Mouse (Mus musculus) hindbrain, embryonic 16.5 days (tissue): Measurements from ENCODE around the gene Etl4. TPM values are rescaled to one million over a fixed set of nuclear protein-coding genes. Genes with fewer than 3 reads are reported as not detected.

Experiments
- ATAC-seq: fragments of 200-750 bp; cut with Nextera tagmentation; 2 replicates; pipeline ENCODE4 v1.8.0; 2017; ENCODE audit warnings: moderate TSS enrichment, moderate library complexity
- H3K27ac ChIP-seq: fragments of 300-500 bp; sonication (generic); 2 replicates; pipeline ENCODE4 v1.5.1; 2014; ENCODE audit warnings: low read depth, mild to moderate bottlenecking, control low read depth, low read length, moderate library complexity
- H3K27me3 ChIP-seq: fragments of 300-500 bp; sonication (generic); replicated peaks from 2 replicates; pipeline ENCODE4 v1.6.1; 2014; ENCODE audit warnings: low read length; ENCODE audit not compliant: control insufficient read depth, insufficient read depth
- H3K36me3 ChIP-seq: fragments of 300-500 bp; sonication (generic); 2 replicates; pipeline ENCODE4 v1.6.1; 2014; ENCODE audit warnings: mild to moderate bottlenecking, low read length, moderate library complexity, mixed read lengths; ENCODE audit not compliant: control insufficient read depth, insufficient read depth
- H3K4me1 ChIP-seq: fragments of 300-500 bp; sonication (generic); 2 replicates; pipeline ENCODE4 v1.6.1; 2014; ENCODE audit warnings: low read depth, low read length; ENCODE audit not compliant: control insufficient read depth, insufficient read depth
- H3K4me2 ChIP-seq: fragments of 300-500 bp; sonication (generic); 2 replicates; pipeline ENCODE4 v1.6.1; 2014; ENCODE audit warnings: mild to moderate bottlenecking, low read length, control low read depth, moderate library complexity
- H3K4me3 ChIP-seq: fragments of 300-500 bp; sonication (generic); 2 replicates; pipeline ENCODE4 v1.5.1; 2014; ENCODE audit warnings: mild to moderate bottlenecking, low read length, control low read depth, moderate library complexity
- H3K9ac ChIP-seq: fragments of 300-500 bp; sonication (generic); 2 replicates; pipeline ENCODE4 v1.6.1; 2014; ENCODE audit warnings: low read depth, mild to moderate bottlenecking, control low read depth, low read length, moderate library complexity
- H3K9me3 ChIP-seq: fragments of 300-500 bp; sonication (generic); 2 replicates; pipeline ENCODE4 v1.6.1; 2014; ENCODE audit warnings: mild to moderate bottlenecking, low read length, moderate library complexity; ENCODE audit not compliant: control insufficient read depth
- WGBS: fragments of 180-500 bp; shearing (Covaris S2); extraction: QIAGEN DNeasy Blood & Tissue Kit; methylation state at CpG from one replicate; pipeline ENCODE4 v1.1.7; 2014; 5-methylcytosine and 5-hydroxymethylcytosine counted together
- polyA plus RNA-seq: library from polyadenylated mRNA; unstranded; fragments of >200 nt; fragmentation: Nextera tagmentation; extraction: Ambion mirVana; gene quantifications from 2 replicates; pipeline ENCODE4 v1.2.1, GENCODE M21; 2015

Gene Etl4
- polyA plus RNA-seq, 1 experiment from 2014 or later: 5.0 TPM

- Histone ChIP-seq H3K4me1 (no peaks in the 10 kb centered on the region), H3K27me3 (no peaks in the 10 kb centered on the region), H3K4me3 (no peak overlapping the region), H3K36me3 (no peaks in the 10 kb centered on the region), H3K9ac (no peak overlapping the region), H3K27ac (no peak overlapping the region), H3K9me3 (no peaks in the 10 kb centered on the region), H3K4me2 (no peak overlapping the region)
- ATAC-seq: no peak
- 29% methylated on average over 2 of the region's 2 CpGs for WGBS
Observed at GRCm38 (mm10) chr2:20597193-20597592, 687.6 kb downstream of the Etl4 start.

GRCm38 (mm10) chr2:20602656-20603055, 693.1 kb downstream of the Etl4 start:
- H3K27me3 ChIP-seq: no peaks in the 10 kb centered on the region
- WGBS: 62% methylated on average over 2 of the region's 2 CpGs
- no peak for ATAC-seq
- no peaks in the 10 kb centered on the region for H3K36me3 ChIP-seq
- no peaks in the 10 kb centered on the region for H3K9me3 ChIP-seq
- H3K4me3 ChIP-seq: no peak overlapping the region
- H3K4me1 ChIP-seq: no peaks in the 10 kb centered on the region
- no peak overlapping the region for H3K27ac ChIP-seq
- H3K9ac ChIP-seq: no peak overlapping the region
- no peak overlapping the region for H3K4me2 ChIP-seq

GRCm38 (mm10) chr2:20603536-20603935, 694.0 kb downstream of the Etl4 start:
- Histone ChIP-seq H3K27ac (no peak overlapping the region), H3K4me3 (no peak overlapping the region), H3K9me3 (no peaks in the 10 kb centered on the region), H3K36me3 (no peaks in the 10 kb centered on the region), H3K9ac (no peak overlapping the region), H3K4me2 (no peak overlapping the region), H3K4me1 (no peaks in the 10 kb centered on the region), H3K27me3 (no peaks in the 10 kb centered on the region)
- ATAC-seq: no peak
- WGBS: 84% methylated on average over 6 of the region's 6 CpGs

GRCm38 (mm10) chr2:20603991-20604390, 694.4 kb downstream of the Etl4 start:
- no peak overlapping the region for H3K27ac ChIP-seq
- no peaks in the 10 kb centered on the region for H3K4me1 ChIP-seq
- no peaks in the 10 kb centered on the region for H3K27me3 ChIP-seq
- H3K9ac ChIP-seq: no peak overlapping the region
- H3K4me3 ChIP-seq: no peak overlapping the region
- ATAC-seq: no peak
- no peaks in the 10 kb centered on the region for H3K36me3 ChIP-seq
- no peaks in the 10 kb centered on the region for H3K9me3 ChIP-seq
- H3K4me2 ChIP-seq: no peak overlapping the region
- 80% methylated on average over 6 of the region's 6 CpGs for WGBS

- Histone ChIP-seq H3K27ac (no peak overlapping the region), H3K9me3 (no peaks in the 10 kb centered on the region), H3K9ac (no peak overlapping the region), H3K4me1 (no peaks in the 10 kb centered on the region), H3K27me3 (no peaks in the 10 kb centered on the region), H3K4me2 (no peak overlapping the region), H3K36me3 (no peaks in the 10 kb centered on the region), H3K4me3 (no peak overlapping the region)
- no peak for ATAC-seq
- 61% methylated on average over 8 of the region's 8 CpGs for WGBS
Observed at GRCm38 (mm10) chr2:20609203-20609602, 699.6 kb downstream of the Etl4 start.

- no peaks in the 10 kb centered on the region for H3K4me1 ChIP-seq
- ATAC-seq: no peak
- H3K4me2 ChIP-seq: no peak overlapping the region
- 55% methylated on average over 1 of the region's 1 CpGs for WGBS
- H3K27ac ChIP-seq: no peak overlapping the region
- no peaks in the 10 kb centered on the region for H3K27me3 ChIP-seq
- no peak overlapping the region for H3K4me3 ChIP-seq
- H3K9me3 ChIP-seq: no peaks in the 10 kb centered on the region
- H3K9ac ChIP-seq: no peak overlapping the region
- H3K36me3 ChIP-seq: no peaks in the 10 kb centered on the region
Observed at GRCm38 (mm10) chr2:20615948-20616347, 706.4 kb downstream of the Etl4 start.

- H3K4me3 ChIP-seq: no peak overlapping the region
- H3K9me3 ChIP-seq: no peaks in the 10 kb centered on the region
- H3K36me3 ChIP-seq: no peaks in the 10 kb centered on the region
- no peak overlapping the region for H3K9ac ChIP-seq
- no peaks in the 10 kb centered on the region for H3K4me1 ChIP-seq
- H3K27ac ChIP-seq: no peak overlapping the region
- no peaks in the 10 kb centered on the region for H3K27me3 ChIP-seq
- no peak overlapping the region for H3K4me2 ChIP-seq
- 86% methylated on average over 5 of the region's 5 CpGs for WGBS
- ATAC-seq: no peak
Observed at GRCm38 (mm10) chr2:20618396-20618795, 708.8 kb downstream of the Etl4 start.

- Histone ChIP-seq H3K9ac (no peak overlapping the region), H3K9me3 (no peaks in the 10 kb centered on the region), H3K4me3 (no peak overlapping the region), H3K4me2 (no peak overlapping the region), H3K4me1 (no peaks in the 10 kb centered on the region), H3K27me3 (no peaks in the 10 kb centered on the region), H3K27ac (no peak overlapping the region), H3K36me3 (no peaks in the 10 kb centered on the region)
- WGBS: 93% methylated on average over 5 of the region's 5 CpGs
- no peak for ATAC-seq
Observed at GRCm38 (mm10) chr2:20619881-20620280, 710.3 kb downstream of the Etl4 start.

- WGBS: 88% methylated on average over 8 of the region's 8 CpGs
- Histone ChIP-seq H3K4me2 (no peak overlapping the region), H3K9ac (no peak overlapping the region), H3K27ac (no peak overlapping the region), H3K4me3 (no peak overlapping the region), H3K36me3 (no peaks in the 10 kb centered on the region), H3K27me3 (no peaks in the 10 kb centered on the region), H3K4me1 (no peaks in the 10 kb centered on the region), H3K9me3 (no peaks in the 10 kb centered on the region)
- no peak for ATAC-seq
Observed at GRCm38 (mm10) chr2:20629156-20629712, 719.7 kb downstream of the Etl4 start.

GRCm38 (mm10) chr2:20638604-20639003, 729.0 kb downstream of the Etl4 start:
- H3K4me3 ChIP-seq: no peak overlapping the region
- H3K4me2 ChIP-seq: no peak overlapping the region
- no peak for ATAC-seq
- no peak overlapping the region for H3K27ac ChIP-seq
- no peaks in the 10 kb centered on the region for H3K9me3 ChIP-seq
- WGBS: 95% methylated on average over 3 of the region's 3 CpGs
- H3K27me3 ChIP-seq: no peaks in the 10 kb centered on the region
- H3K4me1 ChIP-seq: no peaks in the 10 kb centered on the region
- H3K36me3 ChIP-seq: no peaks in the 10 kb centered on the region
- H3K9ac ChIP-seq: no peak overlapping the region
